Comparison of ENCODE assay signal across 1 mouse cellular context in the genomic region with DNA sequence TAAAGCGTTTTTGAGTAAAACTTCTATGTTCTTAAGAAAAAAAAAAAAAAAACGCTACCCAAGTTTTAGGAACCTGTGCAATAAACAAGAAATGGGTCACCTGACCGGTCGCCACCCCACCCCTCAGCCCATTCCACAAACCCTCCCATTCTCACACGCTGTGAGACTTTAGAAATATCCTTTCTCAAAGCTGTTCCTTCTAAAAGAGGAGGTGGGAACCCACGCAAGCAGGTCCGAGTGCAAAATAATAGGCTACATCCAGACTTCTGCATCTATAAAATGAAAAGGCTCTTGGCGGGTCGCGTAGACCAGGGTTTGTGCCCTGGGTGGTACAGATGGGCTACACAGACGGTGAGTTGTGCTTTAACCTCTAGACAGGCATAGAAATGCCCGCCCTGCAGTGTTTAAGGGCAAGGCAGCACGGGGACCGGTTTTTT.
TF ChIP-seq lines count a peak whose summit lies in the region.

No protein-coding gene starts in this region.

TF ChIP-seq in MEL, 35 proteins besides CTCF, POLR2A, EP300 and RAD21 (continued from another document):
- no peak for TF ChIP-seq ELF1 (IDR thresholded peaks at IDR 0.05; ENCODE audit: low read depth, low read length)
- TF ChIP-seq USF2 (IDR thresholded peaks at IDR 0.05; ENCODE audit: borderline replicate concordance in 1 of 2, insufficient read depth in 1 of 2, low read depth in 1 of 2, low read length in 2 of 2) = peak in 1 of 2 experiments; percentile 71; a peak in 2 of 4 replicates
- 0 out of 2 replicates have a peak, but pooled peaks have one; percentile 20 for TF ChIP-seq MAX (IDR thresholded peaks at IDR 0.05; ENCODE audit: low read length)
- no peak for TF ChIP-seq RCOR1 (IDR thresholded peaks at IDR 0.05; ENCODE audit: low read depth, low read length)
- no peak for TF ChIP-seq MAZ (IDR thresholded peaks at IDR 0.05; ENCODE audit: low read depth, low read length)
- TF ChIP-seq MAFK (IDR thresholded peaks at IDR 0.05; ENCODE audit: borderline replicate concordance, low read depth, low read length) = no peak
- TF ChIP-seq MYB (IDR thresholded peaks at IDR 0.05; ENCODE audit: low read depth, low read length) = no peak
- no peak for TF ChIP-seq KAT2A (conservative IDR thresholded peaks at IDR 0.05; ENCODE audit: low read depth, low read length)
- no peak for TF ChIP-seq NRF1 (IDR thresholded peaks at IDR 0.05; ENCODE audit: insufficient read depth, low read depth, low read length, poor library complexity, severe bottlenecking)
- TF ChIP-seq GATA1 (IDR thresholded peaks at IDR 0.05; ENCODE audit: low read depth, low read length) = no peak
- no peak; the same call in 1 of the 2 replicates for TF ChIP-seq ZKSCAN1 (IDR thresholded peaks at IDR 0.05; ENCODE audit: low read depth, low read length)
- no peak for TF ChIP-seq ZC3H11A (IDR thresholded peaks at IDR 0.05; ENCODE audit: low read depth, low read length)
- TF ChIP-seq POLR2AphosphoS2 (IDR thresholded peaks at IDR 0.05; ENCODE audit: low read length) = no peak
- 0 out of 2 replicates have a peak, but pooled peaks have one; percentile 20 for TF ChIP-seq MYC (IDR thresholded peaks at IDR 0.05; ENCODE audit: low read depth, low read length)
- no peak for TF ChIP-seq MEF2A (IDR thresholded peaks at IDR 0.05; ENCODE audit: extremely low read depth, insufficient replicate concordance, low read depth, low read length, poor library complexity, severe bottlenecking)
TF ChIP-seq in MEL: peak in this region for 11.
